Mouse (Mus musculus): Measurements from ENCODE around the gene Rasgrp4. TPM values are rescaled to one million over a fixed set of nuclear protein-coding genes. Genes with fewer than 3 reads are reported as not detected.

Rasgrp4 gene
- 0.47 and 0.99 TPM in 2 replicates for polyA plus RNA-seq (2014; fragmentation: Nextera tagmentation; extraction: Ambion mirVana)

GRCm38 (mm10) chr7:29134693-29135386 lies at the start of gene Rasgrp4:
Gene Rasgrp4 (plus strand): TSS chr7:29134851.
- H3K36me3 ChIP-seq (ENCODE audit: control insufficient read depth, insufficient read depth, low read length) = no peaks in the 10 kb centered on the region
- WGBS = 2% methylated on average over 11 of the region's 20 CpGs
- ATAC-seq (no peak), DNase-seq (ENCODE audit: low spot score) (peak; percentile 49)
- no peaks in the 10 kb centered on the region for H3K4me1 ChIP-seq (ENCODE audit: control insufficient read depth, insufficient read depth, low read length)
- no peak within 1 kb of the TSS for H3K9ac ChIP-seq (ENCODE audit: low read length)
- H3K4me2 ChIP-seq (ENCODE audit: low read length) = peak within 1 kb of the TSS; percentile 49
- H3K27ac ChIP-seq (ENCODE audit: low read depth, low read length) = no peak within 1 kb of the TSS
- H3K9me3 ChIP-seq (replicated peaks; ENCODE audit: control insufficient read depth, low read length) = no peaks in the 10 kb centered on the region
- H3K27me3 ChIP-seq (replicated peaks; ENCODE audit: control insufficient read depth, insufficient read depth, low read length) = no peaks in the 10 kb centered on the region
- peak within 1 kb of the TSS; percentile 14; the same call in 1 of the 2 replicates for H3K4me3 ChIP-seq (ENCODE audit: low read depth, low read length)

GRCm38 (mm10) chr7:29085981-29086380 lies 48.7 kb upstream of the Rasgrp4 start:
- Histone ChIP-seq H3K4me2 (ENCODE audit: low read length) (no peak overlapping the region), H3K27me3 (replicated peaks; ENCODE audit: control insufficient read depth, insufficient read depth, low read length) (no peaks in the 10 kb centered on the region), H3K4me1 (ENCODE audit: control insufficient read depth, insufficient read depth, low read length) (no peaks in the 10 kb centered on the region), H3K36me3 (ENCODE audit: control insufficient read depth, insufficient read depth, low read length) (no peaks in the 10 kb centered on the region), H3K9me3 (replicated peaks; ENCODE audit: control insufficient read depth, low read length) (no peaks in the 10 kb centered on the region), H3K9ac (ENCODE audit: low read length) (no peak overlapping the region), H3K27ac (ENCODE audit: low read depth, low read length) (no peak overlapping the region), H3K4me3 (ENCODE audit: low read depth, low read length) (no peak overlapping the region)
- DNase-seq (ENCODE audit: low spot score) (no peak), ATAC-seq (no peak)
- WGBS = 94% methylated on average over 30 of the region's 30 CpGs

GRCm38 (mm10) chr7:29086902-29087301 lies 47.7 kb upstream of the Rasgrp4 start:
- Histone ChIP-seq H3K27me3 (replicated peaks; ENCODE audit: control insufficient read depth, insufficient read depth, low read length) (no peaks in the 10 kb centered on the region), H3K36me3 (ENCODE audit: control insufficient read depth, insufficient read depth, low read length) (no peaks in the 10 kb centered on the region), H3K4me2 (ENCODE audit: low read length) (no peak overlapping the region), H3K9ac (ENCODE audit: low read length) (no peak overlapping the region), H3K27ac (ENCODE audit: low read depth, low read length) (no peak overlapping the region), H3K4me1 (ENCODE audit: control insufficient read depth, insufficient read depth, low read length) (no peaks in the 10 kb centered on the region), H3K9me3 (replicated peaks; ENCODE audit: control insufficient read depth, low read length) (no peaks in the 10 kb centered on the region), H3K4me3 (ENCODE audit: low read depth, low read length) (no peak overlapping the region)
- no peak for ATAC-seq
- DNase-seq (ENCODE audit: low spot score) = no peak
- 94% methylated on average over 10 of the region's 10 CpGs for WGBS

GRCm38 (mm10) chr7:29088817-29089216 lies 45.8 kb upstream of the Rasgrp4 start:
- no peak overlapping the region for H3K4me2 ChIP-seq (ENCODE audit: low read length)
- no peak for DNase-seq (ENCODE audit: low spot score)
- no peaks in the 10 kb centered on the region for H3K36me3 ChIP-seq (ENCODE audit: control insufficient read depth, insufficient read depth, low read length)
- H3K4me1 ChIP-seq (ENCODE audit: control insufficient read depth, insufficient read depth, low read length) = no peaks in the 10 kb centered on the region
- no peak overlapping the region for H3K27ac ChIP-seq (ENCODE audit: low read depth, low read length)
- 72% methylated on average over 6 of the region's 6 CpGs for WGBS
- H3K27me3 ChIP-seq (replicated peaks; ENCODE audit: control insufficient read depth, insufficient read depth, low read length) = no peaks in the 10 kb centered on the region
- H3K4me3 ChIP-seq (ENCODE audit: low read depth, low read length) = no peak overlapping the region
- H3K9me3 ChIP-seq (replicated peaks; ENCODE audit: control insufficient read depth, low read length) = no peaks in the 10 kb centered on the region
- ATAC-seq = no peak
- H3K9ac ChIP-seq (ENCODE audit: low read length) = no peak overlapping the region

- H3K36me3 ChIP-seq (ENCODE audit: control insufficient read depth, insufficient read depth, low read length) = no peaks in the 10 kb centered on the region
- H3K27ac ChIP-seq (ENCODE audit: low read depth, low read length) = no peak overlapping the region
- no peak overlapping the region for H3K4me3 ChIP-seq (ENCODE audit: low read depth, low read length)
- H3K9ac ChIP-seq (ENCODE audit: low read length) = no peak overlapping the region
- H3K9me3 ChIP-seq (replicated peaks; ENCODE audit: control insufficient read depth, low read length) = no peaks in the 10 kb centered on the region
- DNase-seq (ENCODE audit: low spot score) = no peak
- H3K4me2 ChIP-seq (ENCODE audit: low read length) = no peak overlapping the region
- ATAC-seq = no peak
- no peaks in the 10 kb centered on the region for H3K27me3 ChIP-seq (replicated peaks; ENCODE audit: control insufficient read depth, insufficient read depth, low read length)
- no peaks in the 10 kb centered on the region for H3K4me1 ChIP-seq (ENCODE audit: control insufficient read depth, insufficient read depth, low read length)
- 89% methylated on average over 16 of the region's 16 CpGs for WGBS
Measured at GRCm38 (mm10) chr7:29097131-29097530, 37.5 kb upstream of the Rasgrp4 start.

- Histone ChIP-seq H3K36me3 (ENCODE audit: control insufficient read depth, insufficient read depth, low read length) (no peaks in the 10 kb centered on the region), H3K27ac (ENCODE audit: low read depth, low read length) (no peak overlapping the region), H3K4me3 (ENCODE audit: low read depth, low read length) (no peak overlapping the region), H3K9ac (ENCODE audit: low read length) (no peak overlapping the region), H3K4me2 (ENCODE audit: low read length) (no peak overlapping the region), H3K4me1 (ENCODE audit: control insufficient read depth, insufficient read depth, low read length) (no peaks in the 10 kb centered on the region), H3K9me3 (replicated peaks; ENCODE audit: control insufficient read depth, low read length) (no peaks in the 10 kb centered on the region), H3K27me3 (replicated peaks; ENCODE audit: control insufficient read depth, insufficient read depth, low read length) (no peaks in the 10 kb centered on the region)
- DNase-seq (ENCODE audit: low spot score) = no peak
- 92% methylated on average over 12 of the region's 12 CpGs for WGBS
- no peak for ATAC-seq
Measured at GRCm38 (mm10) chr7:29101286-29102017, 33.2 kb upstream of the Rasgrp4 start.

- Histone ChIP-seq H3K9ac (ENCODE audit: low read length) (peak overlapping the region; percentile 6; the same call in 1 of the 2 replicates), H3K36me3 (ENCODE audit: control insufficient read depth, insufficient read depth, low read length) (no peaks in the 10 kb centered on the region), H3K4me1 (ENCODE audit: control insufficient read depth, insufficient read depth, low read length) (no peaks in the 10 kb centered on the region), H3K27ac (ENCODE audit: low read depth, low read length) (no peak overlapping the region), H3K9me3 (replicated peaks; ENCODE audit: control insufficient read depth, low read length) (no peaks in the 10 kb centered on the region), H3K4me2 (ENCODE audit: low read length) (peak overlapping the region; percentile 25), H3K27me3 (replicated peaks; ENCODE audit: control insufficient read depth, insufficient read depth, low read length) (no peaks in the 10 kb centered on the region), H3K4me3 (ENCODE audit: low read depth, low read length) (no peak overlapping the region)
- ATAC-seq (no peak), DNase-seq (ENCODE audit: low spot score) (no peak)
- WGBS = 33% methylated on average over 38 of the region's 38 CpGs
Measured at GRCm38 (mm10) chr7:29108992-29109955, 25.4 kb upstream of the Rasgrp4 start.

GRCm38 (mm10) chr7:29118142-29118851 lies 16.4 kb upstream of the Rasgrp4 start:
- 8% methylated on average over 18 of the region's 18 CpGs for WGBS
- DNase-seq (ENCODE audit: low spot score) (no peak), ATAC-seq (no peak)
- Histone ChIP-seq H3K4me1 (ENCODE audit: control insufficient read depth, insufficient read depth, low read length) (no peaks in the 10 kb centered on the region), H3K4me2 (ENCODE audit: low read length) (no peak overlapping the region), H3K9ac (ENCODE audit: low read length) (no peak overlapping the region), H3K36me3 (ENCODE audit: control insufficient read depth, insufficient read depth, low read length) (no peaks in the 10 kb centered on the region), H3K27ac (ENCODE audit: low read depth, low read length) (no peak overlapping the region), H3K9me3 (replicated peaks; ENCODE audit: control insufficient read depth, low read length) (no peaks in the 10 kb centered on the region), H3K27me3 (replicated peaks; ENCODE audit: control insufficient read depth, insufficient read depth, low read length) (no peaks in the 10 kb centered on the region), H3K4me3 (ENCODE audit: low read depth, low read length) (no peak overlapping the region)
